Mouse (Mus musculus) G1E (cell line): ENCODE data around the gene Apbb1. TPM values are rescaled to one million over a fixed set of nuclear protein-coding genes. Genes with fewer than 3 reads are reported as not detected.
A peak's percentile ranks its signal among the peaks of the same experiment; 100 is the strongest.

Experiments used
- ATAC-seq: 2 replicates; pipeline ENCODE4 v1.8.0; 2016; ENCODE audit warnings: mild to moderate bottlenecking; ENCODE audit not compliant: insufficient number of reproducible peaks, poor library complexity, low FRiP score, severe bottlenecking; ENCODE audit errors: extremely low read depth
- DNase-seq: peaks from one replicate; pipeline ENCODE4 v3.0.0; 2012; ENCODE audit warnings: low spot score
- H3K27me3 ChIP-seq: 2 replicates; pipeline ENCODE4 v1.6.1; 2012; ENCODE audit warnings: mild to moderate bottlenecking, low read length, inconsistent platforms; ENCODE audit not compliant: insufficient read depth
- H3K36me3 ChIP-seq: replicated peaks from 2 replicates; pipeline ENCODE3; 2012; ENCODE audit warnings: mild to moderate bottlenecking, inconsistent platforms
- H3K4me1 ChIP-seq: 2 replicates; pipeline ENCODE4 v1.6.1; 2012; ENCODE audit warnings: low read depth, low read length, inconsistent platforms, mixed read lengths; ENCODE audit not compliant: insufficient read depth
- H3K4me3 ChIP-seq: 2 replicates; pipeline ENCODE4 v1.5.1; 2012; ENCODE audit warnings: low read depth, mild to moderate bottlenecking, inconsistent platforms, low read length, moderate library complexity, mixed read lengths
- H3K9me3 ChIP-seq: replicated peaks from 2 replicates; pipeline ENCODE4 v1.6.1; 2012; ENCODE audit warnings: inconsistent platforms
- CTCF ChIP-seq: IDR thresholded peaks from 2 replicates; pipeline ENCODE4 v1.5.1; 2012; ENCODE audit warnings: low read depth, low read length, inconsistent platforms, mixed read lengths
- GATA1 ChIP-seq: IDR thresholded peaks from 2 replicates; pipeline ENCODE4 v1.6.1; 2012; ENCODE audit warnings: borderline replicate concordance, low read length, inconsistent platforms, mixed read lengths
- GATA2 ChIP-seq: IDR thresholded peaks from 2 replicates; pipeline ENCODE4 v1.6.1; 2012; ENCODE audit warnings: low read depth, low read length, inconsistent platforms, borderline replicate concordance
- POLR2AphosphoS5 ChIP-seq: IDR thresholded peaks from 2 replicates; pipeline ENCODE4 v1.6.1; 2012; ENCODE audit warnings: low read depth, low read length, inconsistent platforms; ENCODE audit not compliant: insufficient replicate concordance
- TAL1 ChIP-seq: conservative IDR thresholded peaks from 2 replicates; pipeline ENCODE4 v1.6.1; 2012; ENCODE audit warnings: low read depth, low read length, inconsistent platforms, mixed read lengths
- polyA plus RNA-seq: library from polyadenylated mRNA; stranded (reverse); fragments of >175 nt; gene quantifications from 2 replicates; pipeline ENCODE4 v1.2.3, GENCODE M21; 2012
- total RNA-seq, 2 experiments: library from RNA; stranded (forward) in 1 of 2; stranded (reverse) in 1 of 2; fragments of 200-1000 nt in 1 of 2; fragments of >200 nt in 1 of 2; fragmentation: Nextera tagmentation in 1 of 2; gene quantifications; 2 replicates each; pipeline ENCODE4 v1.2.3; 2014 to 2017

Apbb1 gene
- total and polyA plus RNA-seq, 3 experiments, result 0.03 to 0.27 TPM; not detected in 1

- peaks cover 9% of the 10 kb centered on the region; the same call in 1 of the 2 replicates for H3K27me3 ChIP-seq
- no peaks in the 10 kb centered on the region for H3K4me1 ChIP-seq
- no peak overlapping the region for H3K4me3 ChIP-seq
- TF ChIP-seq CTCF (no peak), GATA1 (no peak), TAL1 (no peak), POLR2AphosphoS5 (no peak), GATA2 (no peak)
- H3K36me3 ChIP-seq, result no peaks in the 10 kb centered on the region
- DNase-seq (no peak), ATAC-seq (no peak)
- H3K9me3 ChIP-seq, result no peaks in the 10 kb centered on the region
Measured at GRCm38 (mm10) chr7:105590097-105590496, 8.6 kb upstream of the Apbb1 start.

DNA sequence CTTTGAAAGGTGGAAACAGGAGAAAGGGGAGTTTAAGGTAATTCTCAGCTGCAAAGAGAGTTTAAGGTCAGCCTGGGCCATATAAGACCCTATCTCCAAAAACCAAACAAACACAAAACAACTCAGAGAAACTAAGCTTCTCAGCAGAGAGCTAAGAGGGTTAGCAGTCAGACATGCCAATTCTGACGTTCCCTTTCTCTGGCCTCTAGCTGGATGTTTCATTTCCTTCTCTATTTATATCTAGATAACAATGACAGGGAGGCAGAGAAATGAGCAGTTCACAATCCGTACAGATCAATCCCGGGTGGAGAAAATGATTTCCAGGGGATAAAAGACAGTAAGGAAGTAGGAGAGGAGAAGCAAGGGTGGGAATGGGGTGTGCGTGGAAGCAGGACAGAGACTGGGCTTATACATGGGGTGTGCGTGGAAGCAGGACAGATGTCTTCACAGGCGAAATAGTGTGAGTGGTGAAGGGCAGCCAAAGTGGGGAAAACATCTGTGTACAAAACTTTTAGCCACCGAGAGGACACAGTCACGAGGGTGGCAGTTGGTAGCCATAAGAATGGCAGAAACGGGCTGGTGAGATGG is 7.0 kb upstream of the Apbb1 start:
- Histone ChIP-seq H3K4me1 (no peaks in the 10 kb centered on the region), H3K27me3 (peaks cover 9% of the 10 kb centered on the region; the same call in 1 of the 2 replicates), H3K4me3 (no peak overlapping the region), H3K9me3 (no peaks in the 10 kb centered on the region), H3K36me3 (no peaks in the 10 kb centered on the region)
- no peak for ATAC-seq
- DNase-seq, result no peak
- TF ChIP-seq POLR2AphosphoS5 (no peak), TAL1 (no peak), GATA2 (no peak), CTCF (no peak), GATA1 (no peak)

DNA sequence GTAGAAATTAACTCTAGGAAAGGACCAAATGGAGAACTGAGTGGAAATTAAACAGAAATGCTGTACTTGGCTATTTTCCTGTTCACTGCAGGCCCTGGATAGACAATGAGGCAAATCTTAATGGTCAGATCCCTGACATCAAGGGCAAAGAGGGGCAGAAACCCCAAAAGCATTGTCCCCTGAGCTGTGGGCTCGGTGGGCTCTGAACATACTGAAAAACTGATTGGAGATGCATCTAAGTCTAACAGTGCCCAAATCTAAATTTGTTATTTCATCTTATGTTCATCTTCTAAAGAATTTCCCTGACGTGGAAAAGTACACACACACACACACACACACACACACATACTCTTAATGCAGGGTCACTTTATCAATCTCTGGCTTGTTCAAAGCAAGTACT is 506 bp upstream of the Apbb1 start:
- DNase-seq (no peak), ATAC-seq (no peak)
- no peak for TF ChIP-seq POLR2AphosphoS5
- no peak for TF ChIP-seq GATA2
- TF ChIP-seq TAL1, result no peak
- no peak for TF ChIP-seq GATA1
- TF ChIP-seq CTCF, result no peak
- peaks cover 10% of the 10 kb centered on the region for H3K4me1 ChIP-seq
- no peak overlapping the region for H3K4me3 ChIP-seq
- no peaks in the 10 kb centered on the region for H3K36me3 ChIP-seq
- no peaks in the 10 kb centered on the region for H3K9me3 ChIP-seq
- peaks cover 15% of the 10 kb centered on the region for H3K27me3 ChIP-seq

- H3K36me3 ChIP-seq, result no peaks in the 10 kb centered on the region
- peak overlapping the region; percentile 72 for H3K4me3 ChIP-seq
- TF ChIP-seq GATA2, result no peak
- no peak for TF ChIP-seq CTCF
- no peak for TF ChIP-seq POLR2AphosphoS5
- no peak for TF ChIP-seq GATA1
- TF ChIP-seq TAL1, result no peak
- ATAC-seq (no peak), DNase-seq (no peak)
- peaks cover 15% of the 10 kb centered on the region for H3K27me3 ChIP-seq
- peaks cover 10% of the 10 kb centered on the region for H3K4me1 ChIP-seq
- no peaks in the 10 kb centered on the region for H3K9me3 ChIP-seq
Measured at GRCm38 (mm10) chr7:105580627-105581089, 795 bp downstream of the Apbb1 start.

- H3K36me3 ChIP-seq, result no peaks in the 10 kb centered on the region
- DNase-seq, result no peak
- peaks cover 15% of the 10 kb centered on the region for H3K27me3 ChIP-seq
- ATAC-seq, result no peak
- peaks cover 10% of the 10 kb centered on the region for H3K4me1 ChIP-seq
- H3K4me3 ChIP-seq, result no peak overlapping the region
- H3K9me3 ChIP-seq, result no peaks in the 10 kb centered on the region
- TF ChIP-seq GATA2 (no peak), GATA1 (no peak), TAL1 (no peak), POLR2AphosphoS5 (no peak), CTCF (no peak)
Measured at GRCm38 (mm10) chr7:105578481-105578880, 3.0 kb downstream of the Apbb1 start.

GRCm38 (mm10) chr7:105577377-105577871 is 4.0 kb downstream of the Apbb1 start:
- H3K9me3 ChIP-seq, result no peaks in the 10 kb centered on the region
- ATAC-seq (no peak), DNase-seq (no peak)
- peaks cover 19% of the 10 kb centered on the region for H3K27me3 ChIP-seq
- peaks cover 10% of the 10 kb centered on the region for H3K4me1 ChIP-seq
- no peak overlapping the region for H3K4me3 ChIP-seq
- no peaks in the 10 kb centered on the region for H3K36me3 ChIP-seq
- no peak for TF ChIP-seq CTCF
- no peak for TF ChIP-seq GATA1
- TF ChIP-seq POLR2AphosphoS5, result no peak
- TF ChIP-seq TAL1, result no peak
- no peak for TF ChIP-seq GATA2
